Mouse (Mus musculus) E14TG2a.4 (cell line): ENCODE measurements at regions not wholly inside any gene's neighbourhood (a gene's known extent, or its start where the extent isn't known, plus 50 kb on each side); places are given as distances from the start of the nearest gene placed in this dataset.

Experiments
- CTCF ChIP-seq: conservative IDR thresholded peaks from 2 replicates; pipeline ENCODE4 v1.5.1; 2014; ENCODE audit warnings: low read length
- NANOG ChIP-seq: IDR thresholded peaks from 2 replicates; pipeline ENCODE4 v1.6.1; 2014; ENCODE audit warnings: borderline replicate concordance, low read length, mixed read lengths
- POU5F1 ChIP-seq: IDR thresholded peaks from 2 replicates; pipeline ENCODE4 v1.6.1; 2014; ENCODE audit warnings: low read length, borderline replicate concordance

DNA sequence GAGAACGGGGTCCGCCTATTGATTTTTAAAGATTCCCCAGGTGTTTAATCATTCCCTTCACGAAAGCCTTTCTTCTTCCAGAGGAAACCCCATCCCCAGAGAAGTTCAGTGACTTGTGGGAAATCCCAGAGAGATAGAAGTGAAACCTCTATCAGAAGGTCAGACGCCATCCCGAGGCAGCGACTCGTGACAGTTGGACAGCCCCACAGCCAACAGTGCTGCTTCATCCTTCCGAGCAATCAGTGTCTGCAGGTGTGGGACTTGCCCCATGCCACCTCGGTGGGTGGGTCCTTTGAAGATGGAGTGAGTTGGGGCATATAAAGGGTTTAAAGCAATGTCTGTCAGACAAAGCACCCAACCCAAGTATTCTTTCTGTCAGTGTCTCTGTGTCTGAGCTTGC, 139.9 kb upstream of the Prok2 start:
- TF ChIP-seq CTCF (no peak), NANOG (no peak), POU5F1 (no peak)
